Mouse (Mus musculus) erythroblast, embryonic 14.5 days (primary cell): ENCODE measurements at regions not wholly inside any gene's neighbourhood (a gene's known extent, or its start where the extent isn't known, plus 50 kb on each side); places are given as distances from the start of the nearest gene placed in this dataset.

Experiments
- GATA1 ChIP-seq: IDR thresholded peaks from 2 replicates; pipeline ENCODE4 v1.6.1; 2012; ENCODE audit warnings: low read length, inconsistent platforms, mixed read lengths
- TAL1 ChIP-seq: IDR thresholded peaks from 3 replicates; pipeline ENCODE4 v1.6.1; 2012; ENCODE audit warnings: low read length, inconsistent platforms, mixed read lengths

DNA sequence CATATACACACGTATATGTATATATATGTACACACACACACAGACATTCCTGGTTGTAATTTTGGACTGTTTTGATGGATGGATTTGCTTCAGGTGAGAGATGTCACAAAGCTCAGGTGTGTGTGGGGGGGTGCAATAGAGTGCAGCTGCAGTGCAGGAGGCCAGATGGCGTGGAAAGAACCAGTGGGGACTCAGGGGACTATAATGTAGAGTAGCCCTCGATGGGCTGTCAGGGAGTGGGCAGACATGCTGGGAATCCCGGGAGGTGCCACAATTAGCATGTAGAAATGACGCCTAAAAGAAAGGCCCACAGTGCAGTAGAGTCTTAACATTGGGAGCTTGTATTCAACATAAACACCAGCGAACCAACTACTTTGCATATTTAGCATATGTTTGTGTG is 763.5 kb upstream of the Car8 start:
- no peak for TF ChIP-seq TAL1
- no peak for TF ChIP-seq GATA1
